Mouse (Mus musculus): ENCODE measurements at regions not wholly inside any gene's neighbourhood (a gene's known extent, or its start where the extent isn't known, plus 50 kb on each side); places are given as distances from the start of the nearest gene placed in this dataset.

DNA sequence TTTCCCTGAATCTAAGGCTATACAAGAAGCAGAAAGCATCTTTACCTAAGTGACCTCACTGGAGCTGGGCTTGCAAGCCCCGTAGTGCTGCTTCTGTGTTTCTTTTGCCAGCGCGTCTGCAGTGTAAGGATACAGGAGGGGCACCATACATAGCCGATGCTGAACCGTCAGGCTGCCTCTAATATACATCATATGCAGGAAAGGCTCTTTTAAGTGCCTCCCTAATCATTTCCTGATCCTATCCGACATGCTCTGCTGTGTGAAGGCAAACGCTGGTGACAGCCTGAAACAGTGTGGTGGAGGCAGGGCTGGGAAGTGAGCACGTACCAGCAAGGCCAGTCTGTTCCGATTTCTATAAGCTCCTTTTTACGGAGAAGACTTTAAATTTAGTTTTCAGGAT, 91.2 kb upstream of the Bnip2 start:
- TF ChIP-seq BHLHE40 (IDR thresholded peaks at IDR 0.05; ENCODE audit: borderline replicate concordance, low read depth, low read length) = no peak
- no peak for TF ChIP-seq POLR2A (IDR thresholded peaks at IDR 0.05; ENCODE audit: control insufficient read depth in 1 of 2, insufficient read depth in 1 of 2, low read depth in 1 of 2, low read length in 2 of 2, poor library complexity in 1 of 2)
- TF ChIP-seq CHD2 (IDR thresholded peaks at IDR 0.05; ENCODE audit: low read length) = no peak
- TF ChIP-seq MAX (IDR thresholded peaks at IDR 0.05; ENCODE audit: low read length) = no peak
- TF ChIP-seq ELF1 (IDR thresholded peaks at IDR 0.05; ENCODE audit: low read depth, low read length) = no peak
- no peak for TF ChIP-seq MXI1 (IDR thresholded peaks at IDR 0.05; ENCODE audit: low read depth, low read length)
- no peak for TF ChIP-seq GATA1 (IDR thresholded peaks at IDR 0.05; ENCODE audit: low read depth, low read length)
- no peak for TF ChIP-seq CHD1 (IDR thresholded peaks at IDR 0.05; ENCODE audit: low read depth, low read length)
- TF ChIP-seq CTCF (IDR thresholded peaks at IDR 0.05 in 2 of 3, conservative IDR thresholded peaks at IDR 0.05 in 1 of 3; ENCODE audit: control insufficient read depth in 1 of 3, insufficient read depth in 1 of 3, low read depth in 2 of 3, low read length in 3 of 3, poor library complexity in 1 of 3, severe bottlenecking in 1 of 3) = no peak

Measured in MEL (cell line).